In the genomic region with DNA sequence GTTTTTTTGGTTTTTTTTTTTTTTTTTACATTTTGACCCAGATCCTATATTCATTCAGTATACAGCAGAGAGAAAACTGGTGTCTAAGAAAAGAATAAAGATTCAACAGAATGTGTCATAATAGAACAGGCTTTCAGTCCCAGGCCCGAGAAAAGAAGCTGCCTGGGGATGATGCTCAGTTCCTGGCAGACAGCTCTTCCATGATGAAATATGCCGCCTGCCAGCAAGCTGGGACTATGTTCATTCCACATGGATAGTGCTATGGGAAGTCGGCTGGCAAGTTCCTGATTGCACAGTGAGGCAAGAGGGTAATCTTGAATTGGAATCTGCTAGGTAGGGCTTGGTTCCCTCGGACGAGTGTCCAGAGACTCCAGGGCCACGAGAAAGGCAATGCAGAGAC, we compare ENCODE assay signal across 14 mouse cellular contexts. TPM values are rescaled to one million over a fixed set of nuclear protein-coding genes. Genes with fewer than 3 reads are reported as not detected.
DNase-seq lines count a peak whose midpoint lies in the region; ATAC-seq and TF ChIP-seq lines count a peak whose summit lies in the region.
"Had no signal": no experiment of that assay in that cellular context is flagged by ENCODE, and none has a peak within 500 bp of the region (broad histone marks: within the 10 kb centered on the region; RNA-seq: fewer than 3 reads in every experiment).

No protein-coding gene starts in this region.

- no peak overlapping the region for H3K4me2 ChIP-seq in forebrain, embryonic 14.5 days (ENCODE audit: low read length)
- H3K4me2 ChIP-seq: heart, embryonic 13.5 days; lung, embryonic 15.5 days had no signal

- peak; percentile 28 for DNase-seq in forebrain, embryonic 14.5 days (ENCODE audit: low spot score)
- no peak for DNase-seq in forebrain, embryonic 10.5 days (ENCODE audit: extremely low spot score, low spot score)
- DNase-seq in lung, postnatal 14 days: peak; percentile 1
- DNase-seq in lung, adult 2 months: no peak
- DNase-seq in layer of hippocampus, adult 9-10 months (ENCODE audit: low spot score): peak; percentile 3
- DNase-seq in B cell, adult 2 months: no peak
- no peak for DNase-seq in thymus, postnatal 10 days (ENCODE audit: low spot score in 2 of 2)
- no peak for DNase-seq in MN1 (ENCODE audit: low spot score)
- DNase-seq: adrenal gland, postnatal 25 days; kidney, adult 11 months had no signal

- no peak for TF ChIP-seq POLR2A in lung, adult 2 months (IDR thresholded peaks at IDR 0.05; ENCODE audit: borderline replicate concordance, extremely low read depth, low read depth, low read length)

- no peak overlapping the region for H3K27ac ChIP-seq in forebrain, embryonic 14.5 days (ENCODE audit: low read depth, low read length)
- no peak overlapping the region for H3K27ac ChIP-seq in forebrain, embryonic 10.5 days
- H3K27ac ChIP-seq: heart, embryonic 13.5 days; limb, embryonic 10.5 days; lung, embryonic 15.5 days had no signal

- H3K36me3 ChIP-seq in forebrain, embryonic 14.5 days (ENCODE audit: control insufficient read depth, insufficient read depth, low read length): no peaks in the 10 kb centered on the region
- no peaks in the 10 kb centered on the region for H3K36me3 ChIP-seq in forebrain, embryonic 10.5 days (replicated peaks)
- H3K36me3 ChIP-seq: heart, embryonic 13.5 days; limb, embryonic 10.5 days; lung, embryonic 15.5 days had no signal

- ATAC-seq in forebrain, embryonic 14.5 days: no peak
- ATAC-seq: Patski had no signal

- H3K4me3 ChIP-seq in forebrain, embryonic 14.5 days (ENCODE audit: low read depth, low read length): no peak overlapping the region
- H3K4me3 ChIP-seq in forebrain, embryonic 10.5 days: no peak overlapping the region
- no peak overlapping the region for H3K4me3 ChIP-seq in lung, adult 2 months (replicated peaks; ENCODE audit: extremely low read depth, low read depth, low read length)
- H3K4me3 ChIP-seq: heart, embryonic 13.5 days; limb, embryonic 10.5 days; lung, embryonic 15.5 days had no signal

- no peaks in the 10 kb centered on the region for H3K27me3 ChIP-seq in forebrain, embryonic 14.5 days (replicated peaks; ENCODE audit: control insufficient read depth, insufficient read depth, low read length)
- no peaks in the 10 kb centered on the region for H3K27me3 ChIP-seq in forebrain, embryonic 10.5 days (ENCODE audit: poor library complexity, severe bottlenecking)
- H3K27me3 ChIP-seq: heart, embryonic 13.5 days; lung, embryonic 15.5 days had no signal

- no peaks in the 10 kb centered on the region for H3K9me3 ChIP-seq in forebrain, embryonic 14.5 days (replicated peaks; ENCODE audit: control insufficient read depth, low read length)
- H3K9me3 ChIP-seq in forebrain, embryonic 10.5 days: 0 out of 2 replicates have a peak, but pooled peaks cover 5% of the 10 kb centered on the region
- H3K9me3 ChIP-seq: heart, embryonic 13.5 days; limb, embryonic 10.5 days; lung, embryonic 15.5 days had no signal

- WGBS in forebrain, embryonic 14.5 days: 79% methylated on average over 6 of the region's 6 CpGs
- WGBS in forebrain, embryonic 10.5 days: 88% methylated on average over 6 of the region's 6 CpGs
- 70% methylated on average over 6 of the region's 6 CpGs for WGBS in lung, adult 2 months

- no peak overlapping the region for H3K9ac ChIP-seq in forebrain, embryonic 14.5 days (ENCODE audit: low read length)
- H3K9ac ChIP-seq: heart, embryonic 13.5 days; lung, embryonic 15.5 days had no signal

- H3K4me1 ChIP-seq in forebrain, embryonic 14.5 days (ENCODE audit: control insufficient read depth, insufficient read depth, low read length): no peaks in the 10 kb centered on the region
- H3K4me1 ChIP-seq in forebrain, embryonic 10.5 days: peaks cover 6% of the 10 kb centered on the region
- no peaks in the 10 kb centered on the region for H3K4me1 ChIP-seq in lung, adult 2 months (ENCODE audit: control insufficient read depth, insufficient read depth, low read length)
- H3K4me1 ChIP-seq: heart, embryonic 13.5 days; lung, embryonic 15.5 days had no signal

- no peak for TF ChIP-seq CTCF in lung, adult 2 months (IDR thresholded peaks at IDR 0.05; ENCODE audit: insufficient read depth, low read length)

RNA-seq across cellular contexts. Expression of gene Akap17b, which starts 5.1 kb away (rescaled TPM):
- 3.6 and 4.1 TPM in 2 replicates for polyA plus RNA-seq in forebrain, embryonic 14.5 days (2014; fragmentation: Nextera tagmentation; extraction: Ambion mirVana)
- polyA plus RNA-seq in forebrain, embryonic 10.5 days (2016; fragmentation: Nextera tagmentation; extraction: Ambion mirVana): 2.6 and 3.0 TPM in 2 replicates
- 0.34 and 0.60 TPM in 2 replicates for polyA plus RNA-seq in lung, adult 2 months (2012; rRNA removed)

RNA-seq across cellular contexts. Expression of gene Pgrmc1, which starts 42.0 kb away (rescaled TPM):
- 583 and 650 TPM in 2 replicates for polyA plus RNA-seq in forebrain, embryonic 14.5 days (2014; fragmentation: Nextera tagmentation; extraction: Ambion mirVana)
- polyA plus RNA-seq in forebrain, embryonic 10.5 days (2016; fragmentation: Nextera tagmentation; extraction: Ambion mirVana): 358 TPM in 2 replicates
- 121 and 162 TPM in 2 replicates for polyA plus RNA-seq in lung, adult 2 months (2012; rRNA removed)

Comparison
In these comparisons a context has a peak if more than half of its experiments do, and no peak if none do; other contexts are left out.
1. DNase-seq: peak in forebrain, embryonic 14.5 days (single experiment), lung, postnatal 14 days (single experiment) and layer of hippocampus, adult 9-10 months (single experiment); none in forebrain, embryonic 10.5 days (single experiment), lung, adult 2 months (single experiment), B cell, adult 2 months (0 of 2), thymus, postnatal 10 days (0 of 2) and MN1 (single experiment).